Mouse (Mus musculus) liver, embryonic 14.5 days (tissue): ENCODE data around the gene Galns. TPM values are rescaled to one million over a fixed set of nuclear protein-coding genes. Genes with fewer than 3 reads are reported as not detected.

Source experiments
- ATAC-seq: fragments of 200-750 bp; cut with Nextera tagmentation; 2 replicates; pipeline ENCODE4 v1.8.0; 2017; ENCODE audit warnings: moderate number of reproducible peaks, mild to moderate bottlenecking, moderate library complexity; ENCODE audit not compliant: insufficient read depth
- DNase-seq, 3 experiments: peaks; one replicate each; pipeline ENCODE4 v3.0.0-alpha.2; 2012 to 2013; ENCODE audit warnings: low read depth in 3 of 3, low spot score in 3 of 3
- H3K27ac ChIP-seq: fragments of 300-500 bp; sonication (generic); 2 replicates; pipeline ENCODE4 v1.5.1; 2014; ENCODE audit warnings: moderate library complexity, mild to moderate bottlenecking, control low read depth, inconsistent platforms
- H3K27me3 ChIP-seq: fragments of 300-500 bp; sonication (generic); 2 replicates; pipeline ENCODE4 v1.6.1; 2014; ENCODE audit warnings: mild to moderate bottlenecking, low read length, moderate library complexity; ENCODE audit not compliant: control insufficient read depth, insufficient read depth
- H3K36me3 ChIP-seq: fragments of 300-500 bp; sonication (generic); replicated peaks from 2 replicates; pipeline ENCODE4 v1.6.1; 2014; ENCODE audit warnings: low read depth; ENCODE audit not compliant: control insufficient read depth, insufficient read depth
- H3K4me1 ChIP-seq, 2 experiments: fragments of 200-500 bp in 1 of 2; fragments of 300-500 bp in 1 of 2; sonication (generic) in 1 of 2; replicated peaks; 2 replicates each; pipeline ENCODE4 v1.6.1; 2012 to 2014; ENCODE audit warnings: antibody characterized with exemption in 1 of 2, inconsistent platforms in 1 of 2, low read length in 1 of 2; ENCODE audit not compliant: control insufficient read depth in 2 of 2, insufficient read depth in 2 of 2
- H3K4me2 ChIP-seq: fragments of 300-500 bp; sonication (generic); 2 replicates; pipeline ENCODE4 v1.6.1; 2014; ENCODE audit warnings: low read depth, mild to moderate bottlenecking, control low read depth, moderate library complexity
- H3K4me3 ChIP-seq, 2 experiments: fragments of 200-500 bp in 1 of 2; fragments of 300-500 bp in 1 of 2; sonication (generic) in 1 of 2; 2 replicates each; pipeline ENCODE4 v1.5.1; 2012 to 2014; ENCODE audit warnings: low read depth in 2 of 2, low read length in 2 of 2, mild to moderate bottlenecking in 2 of 2, control low read depth in 1 of 2, inconsistent platforms in 1 of 2, moderate library complexity in 1 of 2; ENCODE audit not compliant: insufficient read depth in 1 of 2
- H3K9ac ChIP-seq: fragments of 300-500 bp; sonication (generic); replicated peaks from 2 replicates; pipeline ENCODE4 v1.6.1; 2014; ENCODE audit warnings: mild to moderate bottlenecking, control low read depth, moderate library complexity
- H3K9me3 ChIP-seq: fragments of 300-500 bp; sonication (generic); 2 replicates; pipeline ENCODE4 v1.6.1; 2016; ENCODE audit warnings: low read length, mixed read lengths; ENCODE audit not compliant: control insufficient read depth
- CTCF ChIP-seq: IDR thresholded peaks from 2 replicates; pipeline ENCODE4 v1.5.1; 2016; ENCODE audit warnings: antibody characterized with exemption, low read depth, control low read depth
- EP300 ChIP-seq: IDR thresholded peaks from 2 replicates; pipeline ENCODE4 v1.6.1; 2016; ENCODE audit warnings: antibody characterized with exemption, low read depth
- WGBS: fragments of 180-500 bp; shearing (Covaris S2); extraction: QIAGEN DNeasy Blood & Tissue Kit; methylation state at CpG from one replicate; pipeline ENCODE4 v1.1.7; 2014; ENCODE audit not compliant: insufficient replicate concordance; 5-methylcytosine and 5-hydroxymethylcytosine counted together
- polyA plus RNA-seq, 2 experiments: library from polyadenylated mRNA; depleted of rRNA in 1 of 2; stranded (reverse) in 1 of 2; unstranded in 1 of 2; fragments of >200 nt; fragmentation: Nextera tagmentation in 1 of 2; extraction: Ambion mirVana in 1 of 2; gene quantifications; 2 replicates each; pipeline versions ENCODE4 v1.2.1 to v1.2.3; 2012 to 2014

Gene Galns
- polyA plus RNA-seq, 2 experiments: 3.8 to 4.6 TPM

DNA sequence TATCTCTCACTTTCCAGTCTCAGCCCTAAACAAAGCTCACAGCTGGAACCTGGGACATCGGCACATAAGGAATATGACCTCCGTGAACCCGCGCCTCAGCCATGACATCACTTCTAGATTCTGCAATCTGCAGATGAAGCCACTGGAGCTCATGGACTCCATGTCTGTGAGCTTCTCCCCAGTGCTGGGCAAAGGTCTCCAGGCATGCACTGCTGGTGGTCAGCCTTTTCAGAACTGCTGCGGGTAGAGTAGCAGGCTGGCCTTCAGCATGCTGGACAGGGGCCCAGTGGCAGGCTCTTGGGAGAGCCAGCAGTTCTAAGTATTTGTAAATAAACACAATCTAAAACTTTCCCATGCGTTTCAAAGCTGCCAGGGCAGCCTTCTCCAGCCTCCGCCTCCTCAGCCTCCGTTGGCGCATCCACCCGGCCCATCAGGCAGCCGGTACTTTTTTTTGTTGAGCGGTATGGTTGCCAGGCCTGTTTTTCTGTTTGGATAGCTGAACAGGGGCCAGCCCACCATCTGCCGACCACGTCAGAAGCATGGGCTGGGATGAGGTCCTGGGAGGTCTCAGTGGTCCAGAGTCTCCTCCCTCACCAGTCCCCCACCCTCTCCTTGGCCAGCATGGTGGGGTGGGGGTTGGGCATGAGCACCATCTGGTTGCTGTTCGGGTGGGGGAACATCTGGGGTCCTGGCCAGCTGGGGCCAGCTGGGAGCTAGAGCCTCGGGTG is 28.4 kb upstream of the Galns start:
- WGBS: 79% methylated on average over 16 of the region's 16 CpGs
- TF ChIP-seq EP300 (no peak), CTCF (no peak)
- Histone ChIP-seq H3K27me3 (no peaks in the 10 kb centered on the region), H3K4me3 (no peak overlapping the region), H3K27ac (no peak overlapping the region), H3K9ac (no peak overlapping the region), H3K4me1 (peaks cover 16 to 18% of the 10 kb centered on the region in 2 experiments), H3K36me3 (peaks cover 18% of the 10 kb centered on the region), H3K9me3 (no peaks in the 10 kb centered on the region), H3K4me2 (no peak overlapping the region)
- no peak for ATAC-seq
- no peak for DNase-seq

DNA sequence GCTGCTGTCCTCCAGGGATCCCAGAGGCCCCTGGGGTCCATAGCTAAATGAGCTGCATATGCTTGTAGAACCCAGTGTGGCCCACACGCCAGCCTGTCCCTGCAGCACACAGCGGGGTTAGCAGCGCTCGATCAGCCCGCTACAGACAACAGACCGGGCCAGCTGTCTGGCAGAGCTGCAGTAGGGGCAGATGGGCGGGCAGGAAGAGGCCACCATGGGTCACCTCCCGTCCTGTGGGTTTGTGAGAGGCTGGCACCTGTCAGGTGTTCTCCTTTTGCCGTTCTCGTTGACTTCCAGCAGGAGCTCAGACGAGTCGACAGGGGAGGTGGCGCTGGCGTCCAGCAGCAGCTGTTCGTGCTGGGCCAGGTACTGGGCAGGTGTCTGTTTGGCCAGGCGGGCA is 27.3 kb upstream of the Galns start:
- no peak for TF ChIP-seq CTCF
- no peak for TF ChIP-seq EP300
- Histone ChIP-seq H3K27me3 (no peaks in the 10 kb centered on the region), H3K27ac (no peak overlapping the region), H3K9me3 (no peaks in the 10 kb centered on the region), H3K36me3 (peaks cover 22% of the 10 kb centered on the region), H3K9ac (no peak overlapping the region), H3K4me2 (no peak overlapping the region), H3K4me3 (no peak overlapping the region), H3K4me1 (peaks cover 16 to 18% of the 10 kb centered on the region in 2 experiments)
- WGBS: 81% methylated on average over 16 of the region's 16 CpGs
- DNase-seq: no peak
- no peak for ATAC-seq

DNA sequence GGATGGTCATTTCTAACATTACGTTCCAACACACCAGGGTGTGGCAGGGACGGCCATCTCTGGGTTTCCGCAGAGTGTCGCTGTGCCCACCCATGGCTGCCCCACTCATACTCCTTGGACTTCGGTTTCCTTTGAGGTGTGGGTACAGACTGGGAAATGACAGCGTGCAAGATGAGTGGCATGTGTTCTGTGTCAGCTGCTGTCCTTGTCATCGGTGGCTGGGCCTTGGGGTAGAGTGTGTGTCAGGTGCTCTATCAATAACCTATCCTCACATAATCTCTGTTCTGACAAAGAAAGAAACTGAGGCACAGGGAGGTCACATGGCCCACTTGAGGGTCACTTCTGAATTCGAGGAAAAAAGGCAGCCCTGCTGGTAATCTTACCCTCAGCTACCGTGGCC is 26.0 kb upstream of the Galns start:
- ATAC-seq (no peak), DNase-seq (no peak)
- Histone ChIP-seq H3K27me3 (no peaks in the 10 kb centered on the region), H3K36me3 (peaks cover 25% of the 10 kb centered on the region), H3K4me2 (no peak overlapping the region), H3K9me3 (no peaks in the 10 kb centered on the region), H3K4me1 (peaks cover 16 to 18% of the 10 kb centered on the region in 2 experiments), H3K4me3 (no peak overlapping the region), H3K9ac (no peak overlapping the region), H3K27ac (no peak overlapping the region)
- WGBS: 88% methylated on average over 9 of the region's 9 CpGs
- TF ChIP-seq EP300 (no peak), CTCF (no peak)

DNA sequence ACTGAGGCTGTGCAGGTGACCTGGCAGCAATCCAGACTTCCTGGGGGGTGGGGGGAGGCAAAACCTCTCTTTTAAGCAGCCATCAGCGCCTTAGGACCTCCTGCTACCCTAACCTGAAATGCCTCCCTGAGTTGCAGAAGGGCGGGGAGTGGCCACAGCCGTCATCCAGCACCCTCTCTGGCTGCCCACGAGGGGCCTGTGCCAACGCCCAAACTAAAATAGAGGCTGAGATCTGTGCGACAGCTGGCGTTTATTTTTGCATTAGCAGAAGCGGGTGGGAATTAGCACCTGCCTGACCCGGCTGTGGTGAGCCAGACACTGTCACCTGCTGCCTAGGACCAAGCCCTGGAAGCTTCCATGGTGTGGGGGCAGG is 25.5 kb upstream of the Galns start:
- H3K27ac ChIP-seq: peak overlapping the region; percentile 70
- TF ChIP-seq EP300: no peak
- no peak for TF ChIP-seq CTCF
- no peaks in the 10 kb centered on the region for H3K27me3 ChIP-seq
- 61% methylated on average over 9 of the region's 9 CpGs for WGBS
- H3K9me3 ChIP-seq: no peaks in the 10 kb centered on the region
- peak in 1 of 3 experiments; percentile 11 for DNase-seq
- H3K4me1 ChIP-seq: peaks cover 16 to 18% of the 10 kb centered on the region in 2 experiments
- no peak overlapping the region for H3K4me3 ChIP-seq
- peaks cover 25% of the 10 kb centered on the region for H3K36me3 ChIP-seq
- H3K9ac ChIP-seq: no peak overlapping the region
- peak overlapping the region; percentile 47 for H3K4me2 ChIP-seq
- ATAC-seq: no peak

DNA sequence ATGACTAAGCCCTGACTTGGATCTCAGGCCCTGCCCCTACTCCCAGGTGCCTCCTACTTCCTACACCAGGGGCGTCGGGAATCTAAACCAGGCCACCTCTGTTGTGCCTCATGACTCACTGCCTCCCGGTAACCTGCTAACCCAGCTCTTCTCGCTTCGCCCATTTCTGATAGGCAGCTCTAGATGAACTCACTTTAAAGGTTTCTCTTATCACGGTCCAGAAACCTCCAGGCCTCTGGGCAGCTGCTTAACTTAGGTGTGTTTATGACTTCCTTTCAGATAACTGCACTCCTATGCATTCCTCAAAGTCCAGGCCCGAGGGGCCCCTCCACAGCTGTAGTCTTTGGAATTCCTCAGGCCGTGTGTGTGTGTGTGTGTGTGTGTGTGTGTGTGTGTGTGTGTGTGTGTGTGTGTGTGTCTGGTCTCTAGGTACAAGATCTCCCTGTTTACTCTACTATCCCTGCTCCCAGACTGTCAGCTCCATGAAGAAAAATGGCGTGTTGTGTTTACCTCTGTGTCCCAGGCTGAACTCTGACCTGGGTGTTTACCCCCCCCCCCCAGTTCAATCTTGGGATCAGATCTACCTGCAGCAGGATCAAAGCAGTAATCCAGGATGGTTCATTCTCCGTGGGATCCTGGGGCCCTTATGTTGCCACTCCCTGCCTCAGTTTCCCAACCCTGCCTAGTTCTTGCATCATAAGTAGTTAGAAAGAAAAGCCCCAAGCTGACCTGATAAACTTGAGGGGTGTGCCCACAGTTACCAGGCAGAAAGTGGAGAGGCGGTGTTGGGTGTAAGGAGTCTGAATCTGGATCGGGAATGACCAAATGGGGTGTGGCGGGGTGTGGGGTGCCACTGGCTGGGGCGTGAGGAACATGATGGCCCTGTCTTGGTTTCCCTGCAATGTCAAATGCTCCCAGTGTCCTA is 24.9 kb upstream of the Galns start:
- H3K4me2 ChIP-seq: peak overlapping the region; percentile 47
- DNase-seq (peak; percentile 67 to 77 (median 68)), ATAC-seq (peak; percentile 86)
- 0 out of 2 replicates have a peak overlapping the region, but pooled peaks have one; percentile 33 for H3K9ac ChIP-seq
- H3K27ac ChIP-seq: peak overlapping the region; percentile 70
- peaks cover 16 to 18% of the 10 kb centered on the region in 2 experiments for H3K4me1 ChIP-seq
- no peaks in the 10 kb centered on the region for H3K9me3 ChIP-seq
- H3K4me3 ChIP-seq: no peak overlapping the region
- peaks cover 25% of the 10 kb centered on the region for H3K36me3 ChIP-seq
- TF ChIP-seq CTCF (no peak), EP300 (peak; percentile 81)
- 38% methylated on average over 14 of the region's 14 CpGs for WGBS
- no peaks in the 10 kb centered on the region for H3K27me3 ChIP-seq
